Mouse (Mus musculus) kidney, postnatal 25 days (tissue): Measurements from ENCODE around the gene Coq6.
"Not testable (repeated sequence)": the region's sequence is repeated elsewhere in the genome, so short reads cannot be mapped to it uniquely, and the experiment has no call there.

Source experiments
- DNase-seq, 2 experiments: peaks; one replicate each; pipeline ENCODE4 v3.0.0; 2021; ENCODE audit warnings: mixed read lengths in 2 of 2

The Coq6 gene

DNA sequence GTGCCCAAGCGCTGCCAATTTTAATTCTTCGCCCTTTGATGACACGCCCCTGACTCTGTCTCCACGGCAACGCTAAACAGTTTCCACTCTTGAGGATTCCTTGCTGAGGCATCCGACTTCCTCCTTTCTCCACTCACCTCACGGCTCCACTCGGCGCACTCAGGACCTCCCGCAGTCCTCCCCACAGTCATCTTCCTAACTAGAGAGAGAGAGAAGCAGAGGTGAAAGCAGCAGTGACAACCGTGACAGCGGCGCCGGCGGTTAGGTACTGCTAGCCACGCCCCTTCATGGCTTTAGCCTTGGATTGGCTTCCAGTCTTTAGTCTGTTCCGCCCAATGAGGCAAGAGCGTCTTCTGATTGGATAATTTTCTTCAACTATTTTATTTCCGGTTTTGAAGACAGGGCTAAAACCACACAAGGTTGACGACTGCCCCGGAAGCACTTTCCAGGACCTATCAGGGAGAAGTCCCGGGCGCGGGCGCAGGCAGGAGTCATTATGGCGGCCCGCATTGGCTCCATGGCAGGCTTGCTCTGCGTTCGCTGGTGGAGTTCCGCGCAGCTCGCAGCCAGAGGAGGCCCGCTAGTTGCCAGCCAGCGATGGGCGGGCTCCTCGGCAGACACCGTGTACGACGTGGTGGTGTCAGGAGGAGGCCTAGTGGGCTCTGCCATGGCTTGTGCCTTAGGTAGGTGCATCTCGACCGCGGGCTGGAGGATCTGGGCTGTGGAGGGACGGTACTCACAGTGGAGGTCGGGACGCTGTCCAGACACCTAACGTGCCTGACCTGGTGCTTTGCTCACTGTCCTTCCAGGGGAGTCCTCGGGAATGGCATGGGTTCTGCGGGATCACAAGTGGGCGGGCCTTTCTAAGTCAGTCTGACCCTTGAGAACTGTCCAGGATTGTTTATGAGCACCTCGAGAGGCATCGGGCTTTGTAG is at the start of gene Coq6, which contains the start of gene Fam161b:
Coq6 (plus strand) TSS at position 103 of the 935 bp plus-strand sequence.
Fam161b (minus strand) TSS at position 279 of the 935 bp plus-strand sequence.
- peak; percentile 98 to 99 for DNase-seq

DNA sequence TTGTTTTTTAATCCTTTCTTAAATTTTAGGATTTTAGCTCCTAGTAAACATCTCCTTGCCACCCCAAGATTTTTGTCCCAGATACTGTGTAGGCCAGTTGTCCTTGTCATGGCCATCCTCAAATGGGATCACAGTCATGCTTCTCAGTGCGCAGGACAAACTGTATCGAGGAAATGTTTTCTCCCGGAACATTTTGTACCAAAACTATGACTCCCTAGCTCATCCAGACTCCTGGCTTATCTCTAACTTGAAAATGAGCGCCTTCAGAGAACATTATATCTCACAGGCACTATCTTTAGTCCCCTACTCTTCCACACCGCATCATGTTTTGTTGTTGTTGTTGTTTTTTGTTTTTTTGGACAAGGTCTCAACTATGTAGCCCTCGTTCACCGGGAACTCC is 45.5 kb upstream of the Coq6 start:
- DNase-seq, result no peak

GRCm38 (mm10) chr12:84316721-84317621 is 44.5 kb upstream of the Coq6 start, which contains the start of gene Zfp410:
Zfp410 (plus strand) TSS chr12:84316852.
- DNase-seq, result peak; percentile 93 to 95

DNA sequence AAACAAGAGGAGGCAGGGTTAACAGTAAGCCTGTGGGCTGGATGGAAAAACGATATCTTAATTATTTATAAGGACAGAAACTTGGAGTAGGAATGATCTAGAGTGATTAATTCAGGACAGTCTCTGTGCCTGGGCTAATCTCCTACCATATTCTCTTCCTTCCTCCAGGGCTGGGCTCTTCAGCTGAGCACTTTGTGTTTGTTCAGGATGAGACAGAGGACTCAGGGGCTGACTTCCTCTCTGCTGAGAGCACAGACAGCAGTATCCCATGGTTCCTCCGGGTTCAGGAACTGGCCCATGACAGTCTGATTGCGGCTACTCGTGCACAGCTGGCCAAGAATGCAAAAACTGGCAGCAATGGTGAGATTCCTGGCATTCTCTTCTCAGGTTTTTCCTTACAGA is 34.3 kb upstream of the Coq6 start:
- peak; percentile 39 to 74 for DNase-seq

DNA sequence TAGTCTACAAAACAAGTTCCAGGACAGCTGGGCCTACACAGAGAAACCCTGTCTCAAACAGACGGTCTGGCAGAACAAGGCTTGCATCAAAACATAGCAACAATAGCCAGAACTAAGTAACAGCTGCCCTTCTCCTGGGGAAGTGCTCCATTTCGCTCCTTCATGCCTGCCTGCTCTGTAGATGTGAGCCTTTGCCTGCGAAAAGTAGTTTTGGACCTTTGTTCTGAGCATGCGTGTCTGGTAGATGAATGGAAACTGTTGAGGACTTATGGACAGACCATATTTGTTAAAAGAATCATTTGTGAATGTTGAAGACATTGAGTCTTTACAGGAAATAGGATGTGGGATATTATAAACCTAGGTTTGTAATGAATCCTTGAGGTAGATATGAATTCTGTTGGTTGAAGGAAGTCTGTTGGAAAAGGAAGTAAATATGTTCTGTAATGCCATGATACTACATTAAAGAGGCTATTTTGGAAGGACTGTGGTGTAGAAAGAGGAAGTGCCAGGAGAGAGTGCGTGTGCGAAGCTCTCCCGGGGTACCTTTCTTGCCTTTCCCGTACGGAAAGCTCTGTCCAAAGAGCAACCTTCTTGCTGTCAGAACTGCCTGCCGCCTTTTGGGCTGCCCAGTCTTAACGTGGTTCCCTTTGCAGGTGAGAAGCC is 24.4 kb upstream of the Coq6 start:
- DNase-seq, result no peak

DNA sequence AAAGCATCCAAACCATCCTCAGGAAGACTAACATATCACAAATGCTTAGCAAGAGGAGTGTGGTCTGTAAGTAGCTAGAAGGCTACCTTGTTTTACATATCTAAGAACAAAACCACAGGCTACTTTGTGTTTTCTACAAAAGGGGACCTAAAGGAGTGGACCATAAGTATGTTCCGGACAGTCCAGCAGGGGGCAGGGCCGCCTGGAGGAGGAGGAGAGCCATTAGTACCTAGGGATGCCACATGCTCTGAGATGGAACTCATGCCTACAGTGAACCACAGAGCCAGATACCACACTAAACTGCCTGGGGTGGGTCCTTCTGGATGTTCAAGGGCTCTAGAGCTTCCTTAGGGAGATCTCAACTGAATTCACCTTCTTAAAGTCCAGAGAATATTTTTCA is 14.3 kb upstream of the Coq6 start:
- DNase-seq, result peak; percentile 54 to 67

GRCm38 (mm10) chr12:84358699-84359098 is 2.8 kb upstream of the Coq6 start:
- DNase-seq, result not testable (repeated sequence)

DNA sequence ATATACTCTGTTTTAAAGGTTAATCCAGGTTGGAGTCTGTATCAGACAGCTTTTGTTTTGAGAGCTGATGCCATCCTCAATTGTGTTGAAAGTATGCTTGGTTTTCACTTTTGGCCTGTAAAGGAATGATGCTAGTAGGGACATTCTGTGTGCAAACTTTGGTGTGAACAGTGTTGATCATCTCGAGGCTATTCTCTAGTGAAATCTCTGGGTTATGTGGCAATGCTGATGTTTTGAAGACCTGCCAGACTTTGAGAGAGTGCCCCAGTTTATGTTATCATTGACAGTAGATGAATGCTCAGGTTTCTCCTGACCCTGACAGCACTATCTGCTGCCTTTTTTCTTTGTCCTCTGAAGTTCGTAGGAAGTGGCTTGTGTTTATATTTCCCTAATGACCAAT is 1.4 kb downstream of the Coq6 start:
- DNase-seq, result no peak

GRCm38 (mm10) chr12:84364291-84364690 is 2.8 kb downstream of the Coq6 start:
- no peak for DNase-seq

DNA sequence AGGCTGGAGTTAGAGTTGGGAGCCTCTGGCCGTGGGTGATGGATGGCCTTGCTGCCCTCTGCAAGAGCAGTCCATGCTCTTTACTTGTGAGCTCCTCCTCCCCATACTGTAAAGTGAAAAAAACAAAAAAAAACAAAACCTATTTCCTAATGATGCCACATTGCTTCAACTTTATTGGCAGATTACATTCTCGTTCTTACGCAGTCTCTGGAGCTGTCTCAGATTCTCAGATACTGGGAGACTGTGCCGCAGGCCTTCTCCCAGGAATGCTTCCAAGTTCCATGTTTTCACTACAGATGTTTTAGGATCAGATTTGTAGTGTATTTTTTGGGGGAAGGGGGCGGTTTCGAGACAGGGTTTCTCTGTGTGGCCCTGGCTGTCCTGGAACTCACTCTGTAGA is 3.7 kb downstream of the Coq6 start:
- no peak for DNase-seq

GRCm38 (mm10) chr12:84366971-84367370 is 5.5 kb downstream of the Coq6 start:
- no peak for DNase-seq

DNA sequence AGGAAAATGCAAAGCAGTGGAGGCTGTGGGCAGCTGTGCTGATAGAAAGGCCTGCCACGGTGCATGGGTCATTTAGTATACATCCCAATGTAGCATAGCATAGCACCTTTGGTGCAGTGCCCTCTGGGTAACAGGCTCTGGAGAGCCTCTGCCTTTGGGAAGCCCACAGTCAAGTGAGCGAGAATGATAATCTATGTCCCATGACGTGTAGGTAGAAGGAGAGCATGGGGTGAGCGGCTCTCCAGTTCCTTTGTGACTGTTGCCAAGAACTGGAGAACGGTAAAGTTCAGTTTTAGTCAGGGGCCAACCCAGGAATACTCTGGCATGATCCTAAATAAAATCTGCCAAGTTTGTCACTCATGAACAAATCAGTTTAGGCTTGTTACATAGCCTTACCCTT is 10.2 kb downstream of the Coq6 start:
- DNase-seq, result no peak

DNA sequence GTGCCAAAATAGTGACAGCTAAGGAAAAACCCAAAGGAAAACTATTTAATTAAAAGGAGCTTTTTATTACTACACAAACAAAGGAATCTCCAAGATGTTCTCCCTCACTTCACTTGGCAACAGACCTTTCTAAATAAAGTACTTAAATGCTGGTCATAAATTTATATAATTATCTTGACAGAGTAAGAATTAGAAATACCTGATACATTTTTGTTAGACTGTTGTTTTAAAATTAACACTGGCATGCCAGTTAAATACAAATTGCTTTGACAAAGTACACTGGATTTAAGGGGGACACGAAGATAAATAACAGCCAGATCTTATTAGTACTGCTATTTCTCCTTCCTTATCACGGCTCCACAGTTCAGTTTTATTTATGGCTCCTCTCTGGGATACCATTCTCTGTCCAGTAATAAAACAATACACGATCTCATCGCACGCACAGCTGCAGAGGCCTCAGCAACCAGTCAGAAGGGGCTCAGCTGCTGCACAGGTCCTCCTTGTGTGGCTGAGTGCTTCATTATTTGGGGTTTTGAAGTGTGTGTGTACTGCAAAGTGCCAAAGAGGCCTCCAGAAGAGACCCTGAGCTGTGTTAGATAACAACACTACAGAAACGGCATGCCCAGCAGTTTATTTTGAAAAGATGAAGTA is 12.5 kb downstream of the Coq6 start:
- DNase-seq, result no peak

DNA sequence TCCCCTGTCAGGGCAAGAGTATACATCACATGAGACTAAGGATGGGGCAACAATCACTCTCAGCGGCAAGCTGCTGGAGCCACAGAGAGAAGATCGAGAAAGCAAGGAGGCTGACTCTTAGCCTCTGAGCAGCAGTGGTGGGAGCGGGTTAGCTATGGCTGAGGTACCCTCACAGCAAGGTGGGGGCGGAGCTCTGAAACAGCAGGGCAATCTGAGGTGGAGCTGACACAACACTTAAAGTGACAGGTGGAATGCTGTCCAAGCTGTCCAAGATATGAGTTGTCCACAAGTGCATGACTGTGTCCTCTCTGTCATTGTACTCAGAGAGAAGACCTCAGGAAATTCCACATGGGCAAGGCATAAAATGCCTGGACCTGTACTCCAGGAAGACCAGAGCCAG is 20.9 kb downstream of the Coq6 start:
- no peak for DNase-seq

DNA sequence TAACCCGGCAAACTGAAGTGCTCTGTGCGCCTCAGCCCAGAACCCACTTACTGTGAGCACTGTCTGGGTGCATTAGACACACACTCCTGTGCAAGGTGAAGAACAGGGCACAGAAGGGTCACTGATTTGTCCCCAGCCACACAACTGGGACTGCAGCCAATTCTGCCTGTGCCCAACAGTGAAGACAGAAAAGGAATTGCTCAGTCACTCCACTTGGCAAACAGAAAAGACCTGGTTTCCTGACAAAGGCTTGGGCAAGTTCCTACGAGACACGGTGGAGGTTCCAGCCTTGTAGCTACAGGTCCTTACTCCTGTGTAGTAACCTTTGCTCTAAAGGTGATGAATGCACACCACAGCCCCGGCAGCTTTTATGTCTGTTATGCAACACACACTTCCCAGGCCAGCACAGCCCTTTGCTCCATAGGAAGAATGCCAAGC is 23.2 kb downstream of the Coq6 start:
- peak; percentile 79 to 92 for DNase-seq

- DNase-seq, result no peak
These were observed 24.0 kb downstream of the Coq6 start for GRCm38 (mm10) chr12:84385408-84385807.

DNA sequence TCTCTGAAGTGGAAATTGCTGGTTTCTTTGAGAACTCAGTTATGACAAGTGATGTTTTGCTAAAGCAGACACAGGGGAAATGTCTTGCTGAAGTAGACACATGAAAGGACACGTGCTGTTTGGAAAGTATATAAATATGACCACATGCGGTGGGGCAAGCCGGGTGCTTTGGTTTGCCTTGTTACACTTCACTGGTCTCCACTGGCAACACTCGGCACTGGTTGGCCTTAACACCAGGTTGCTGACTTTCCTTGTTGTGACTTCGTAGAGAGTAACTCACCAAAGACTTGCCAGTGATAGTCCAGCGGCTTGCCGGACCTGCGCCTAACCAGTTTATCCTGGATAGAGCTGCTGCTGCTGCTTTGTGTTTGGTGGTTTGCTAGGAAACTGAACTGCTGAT is 26.6 kb downstream of the Coq6 start:
- DNase-seq, result peak; percentile 40 to 80

DNA sequence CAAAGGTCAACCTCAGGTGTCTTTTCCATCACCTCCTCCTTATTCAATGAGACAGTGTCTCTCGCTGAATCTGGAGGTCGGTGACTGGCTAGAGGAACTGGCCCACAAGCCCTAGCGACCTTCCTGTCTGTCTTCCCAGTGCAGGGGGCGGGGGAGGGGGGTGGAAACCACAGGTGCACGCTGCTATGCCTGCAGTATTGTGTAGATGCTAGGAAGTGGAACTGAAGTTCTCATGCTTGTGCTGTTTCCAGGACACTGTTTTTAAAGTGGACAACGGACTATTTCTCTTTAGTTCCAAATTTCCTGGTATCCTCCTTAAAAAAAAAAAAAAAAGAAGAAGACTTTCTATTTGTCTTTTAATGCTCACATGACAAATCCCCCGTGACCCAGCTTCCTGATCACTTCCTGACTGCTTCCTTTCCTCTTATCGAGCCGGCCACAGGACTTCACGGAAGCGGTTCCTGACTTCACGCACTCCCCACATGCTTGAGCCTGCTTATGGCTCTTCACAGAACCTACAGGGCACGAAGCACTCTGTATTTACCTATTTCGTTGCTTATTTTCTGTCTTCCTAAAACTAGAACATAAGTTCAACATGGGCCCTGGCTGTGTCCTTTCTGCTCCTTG is 27.4 kb downstream of the Coq6 start:
- peak in 1 of 2 experiments; percentile 30 for DNase-seq

DNA sequence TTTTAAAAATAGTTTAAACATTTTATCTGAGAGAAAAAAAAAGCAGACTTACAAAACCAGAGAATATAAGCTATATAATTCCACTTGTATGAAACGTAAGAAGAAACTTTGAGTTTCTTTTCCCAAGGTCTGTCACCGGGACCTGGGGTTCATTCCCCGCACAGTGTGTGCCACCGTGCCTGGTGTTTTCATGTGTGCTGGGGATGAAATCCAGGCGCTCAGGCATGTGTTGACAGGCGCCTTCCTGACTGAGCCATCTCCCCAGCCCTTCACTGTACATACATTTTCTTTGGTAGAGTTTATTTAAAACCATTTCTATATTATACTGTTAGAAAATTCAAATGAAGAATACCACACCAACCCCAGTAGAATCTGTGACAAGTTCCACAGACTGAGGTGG is 28.9 kb downstream of the Coq6 start:
- DNase-seq, result no peak

DNA sequence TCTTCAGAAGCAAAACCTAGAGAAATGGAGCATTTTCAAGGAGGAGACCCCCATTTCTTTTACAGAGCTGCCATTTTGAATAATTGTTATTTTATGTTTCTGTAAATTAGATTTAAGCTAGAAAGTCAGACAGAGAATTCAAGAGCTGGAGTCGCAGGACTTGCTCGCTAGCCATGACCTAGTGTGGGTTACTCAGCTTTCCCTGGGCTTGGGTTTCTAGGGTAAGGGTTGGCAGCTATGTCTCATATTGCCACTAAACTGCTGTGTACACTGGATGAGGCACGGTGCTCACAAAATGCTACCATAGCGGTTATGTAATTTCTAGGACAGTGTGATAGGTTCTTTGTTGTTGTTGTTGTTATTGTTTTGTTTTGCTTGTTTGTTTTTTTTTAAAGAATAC is 31.2 kb downstream of the Coq6 start:
- DNase-seq, result no peak

GRCm38 (mm10) chr12:84393847-84394246 is 32.4 kb downstream of the Coq6 start:
- DNase-seq, result no peak
